Mouse (Mus musculus): Measurements from ENCODE around the gene Etnk1.

- TF ChIP-seq CTCF (IDR thresholded peaks at IDR 0.05; ENCODE audit: insufficient read depth, low read length) (no peak), POLR2A (IDR thresholded peaks at IDR 0.05; ENCODE audit: borderline replicate concordance, extremely low read depth, low read depth, low read length) (no peak)
Measured at GRCm38 (mm10) chr6:143179733-143180132, 12.7 kb downstream of the Etnk1 start.
